Mouse (Mus musculus) stomach, postnatal 0 days (tissue): ENCODE measurements around the gene Gm17361. TPM values are rescaled to one million over a fixed set of nuclear protein-coding genes. Genes with fewer than 3 reads are reported as not detected.
"Not testable (repeated sequence)": the region's sequence is repeated elsewhere in the genome, so short reads cannot be mapped to it uniquely, and the experiment has no call there.

Experiments used
- ATAC-seq: fragments of 200-750 bp; cut with Nextera tagmentation; 2 replicates; pipeline ENCODE4 v1.8.0; 2017; ENCODE audit not compliant: low FRiP score, low TSS enrichment
- DNase-seq: peaks from one replicate; pipeline ENCODE4 v3.0.0-alpha.2; 2016; ENCODE audit warnings: low spot score
- H3K27ac ChIP-seq: fragments of 300-500 bp; sonication (generic); replicated peaks from 2 replicates; pipeline ENCODE4 v1.5.1; 2014; ENCODE audit warnings: mild to moderate bottlenecking, control low read depth
- H3K27me3 ChIP-seq: fragments of 300-500 bp; sonication (generic); 2 replicates; pipeline ENCODE4 v1.6.1; 2014; ENCODE audit warnings: low read length; ENCODE audit not compliant: control insufficient read depth, insufficient read depth
- H3K36me3 ChIP-seq: fragments of 300-500 bp; sonication (generic); 2 replicates; pipeline ENCODE4 v1.6.1; 2014; ENCODE audit warnings: low read length, mixed read lengths; ENCODE audit not compliant: control insufficient read depth, insufficient read depth
- H3K4me1 ChIP-seq: fragments of 300-500 bp; sonication (generic); replicated peaks from 2 replicates; pipeline ENCODE4 v1.6.1; 2014; ENCODE audit warnings: antibody characterized with exemption; ENCODE audit not compliant: control insufficient read depth, insufficient read depth
- H3K4me2 ChIP-seq: fragments of 300-500 bp; sonication (generic); replicated peaks from 2 replicates; pipeline ENCODE4 v1.6.1; 2014; ENCODE audit warnings: low read depth, mild to moderate bottlenecking, control low read depth, moderate library complexity
- H3K4me3 ChIP-seq: fragments of 300-500 bp; sonication (generic); 2 replicates; pipeline ENCODE4 v1.5.1; 2014; ENCODE audit warnings: low read depth, low read length, control low read depth
- H3K9ac ChIP-seq: fragments of 300-500 bp; sonication (generic); 2 replicates; pipeline ENCODE4 v1.6.1; 2014; ENCODE audit warnings: mild to moderate bottlenecking, low read length, control low read depth, mixed read lengths
- H3K9me3 ChIP-seq: fragments of 300-500 bp; sonication (generic); 2 replicates; pipeline ENCODE4 v1.6.1; 2016; ENCODE audit warnings: low read length; ENCODE audit not compliant: control insufficient read depth
- WGBS: fragments of 180-500 bp; shearing (Covaris S2); extraction: QIAGEN DNeasy Blood & Tissue Kit; methylation state at CpG from one replicate; pipeline ENCODE4 v1.1.7; 2014; 5-methylcytosine and 5-hydroxymethylcytosine counted together
- polyA plus RNA-seq: library from polyadenylated mRNA; unstranded; fragments of >200 nt; fragmentation: Nextera tagmentation; extraction: Ambion mirVana; gene quantifications from 2 replicates; pipeline ENCODE4 v1.2.1, GENCODE M21; 2015

Gene Gm17361
- polyA plus RNA-seq = not detected in 2 replicates

GRCm38 (mm10) chrX:125003863-125004262 lies at the start of gene Gm17361:
TSS of gene Gm17361 (plus strand) at chrX:125004163.
- not testable (repeated sequence) for DNase-seq, H3K9ac ChIP-seq, H3K27me3 ChIP-seq, H3K4me3 ChIP-seq, H3K4me1 ChIP-seq, H3K27ac ChIP-seq, H3K4me2 ChIP-seq, H3K36me3 ChIP-seq, H3K9me3 ChIP-seq, ATAC-seq
- WGBS = no CpG with 5 or more reads among the region's 4 CpGs
